Mouse (Mus musculus): ENCODE results near the gene Trim33. TPM values are rescaled to one million over a fixed set of nuclear protein-coding genes. Genes with fewer than 3 reads are reported as not detected.
A peak's percentile ranks its signal among the peaks of the same experiment; 100 is the strongest.

The Trim33 gene
- 7.2 and 7.6 TPM in 2 replicates for polyA plus RNA-seq (2015; fragmentation: Nextera tagmentation; extraction: Ambion mirVana)

DNA sequence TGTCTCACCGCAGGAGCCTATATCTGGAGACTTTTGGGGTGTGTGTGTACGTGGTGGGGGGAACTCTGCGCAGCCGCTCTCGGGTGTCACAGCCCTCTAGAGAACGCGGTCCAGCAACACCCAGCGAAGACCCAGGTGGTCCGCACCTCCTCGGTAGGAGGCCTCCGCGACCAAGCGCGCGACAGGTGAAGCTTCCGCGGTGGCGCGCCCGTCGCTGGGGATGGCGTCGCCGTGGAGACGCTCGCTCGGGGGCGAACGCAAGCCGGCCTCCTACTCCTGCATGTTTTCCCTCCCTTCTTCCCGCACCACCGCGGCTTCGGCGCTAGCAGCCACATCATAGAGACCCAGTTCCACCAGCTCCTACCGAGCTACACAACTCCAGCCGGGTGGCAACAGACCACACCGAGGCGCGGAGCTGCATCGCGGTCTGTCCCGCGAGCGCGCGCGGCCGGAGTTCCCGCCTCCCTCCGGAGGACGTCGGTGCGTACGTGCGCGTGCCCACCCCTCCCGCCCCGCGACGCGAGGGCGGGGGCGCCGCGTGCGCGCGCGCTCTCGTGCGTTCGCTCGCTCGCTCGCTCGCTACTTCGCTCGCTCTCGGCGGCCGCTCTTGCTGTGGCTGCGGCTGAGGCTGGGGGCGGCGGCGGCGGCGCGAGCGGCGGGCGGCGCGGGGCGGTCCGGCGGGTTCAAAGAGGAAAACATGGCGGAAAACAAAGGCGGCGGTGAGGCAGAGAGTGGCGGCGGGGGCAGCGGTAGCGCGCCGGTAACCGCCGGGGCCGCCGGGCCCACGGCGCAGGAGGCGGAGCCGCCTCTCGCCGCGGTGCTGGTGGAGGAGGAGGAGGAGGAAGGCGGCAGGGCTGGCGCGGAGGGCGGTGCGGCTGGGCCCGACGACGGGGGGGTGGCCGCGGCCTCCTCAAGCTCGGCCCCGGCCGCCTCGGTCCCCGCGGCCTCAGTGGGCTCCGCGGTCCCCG lies at the start of gene Trim33:
TSS of gene Trim33 (plus strand) at position 112 of the 968 bp plus-strand sequence.
- WGBS (ENCODE audit: insufficient replicate concordance): under 1% methylated on average over 104 of the region's 136 CpGs
- peaks cover 30% of the 10 kb centered on the region for H3K4me1 ChIP-seq (replicated peaks)
- H3K9me3 ChIP-seq (replicated peaks): no peaks in the 10 kb centered on the region
- DNase-seq: peak; percentile 83
- H3K4me2 ChIP-seq: peak within 1 kb of the TSS; percentile 91
- H3K9ac ChIP-seq: peak within 1 kb of the TSS; percentile 99
- peak; percentile 88 for ATAC-seq (ENCODE audit: low read depth)
- peak within 1 kb of the TSS; percentile 100 for H3K4me3 ChIP-seq (replicated peaks)
- peaks cover 10% of the 10 kb centered on the region for H3K36me3 ChIP-seq
- H3K27ac ChIP-seq: peak within 1 kb of the TSS; percentile 89
- no peaks in the 10 kb centered on the region for H3K27me3 ChIP-seq

DNA sequence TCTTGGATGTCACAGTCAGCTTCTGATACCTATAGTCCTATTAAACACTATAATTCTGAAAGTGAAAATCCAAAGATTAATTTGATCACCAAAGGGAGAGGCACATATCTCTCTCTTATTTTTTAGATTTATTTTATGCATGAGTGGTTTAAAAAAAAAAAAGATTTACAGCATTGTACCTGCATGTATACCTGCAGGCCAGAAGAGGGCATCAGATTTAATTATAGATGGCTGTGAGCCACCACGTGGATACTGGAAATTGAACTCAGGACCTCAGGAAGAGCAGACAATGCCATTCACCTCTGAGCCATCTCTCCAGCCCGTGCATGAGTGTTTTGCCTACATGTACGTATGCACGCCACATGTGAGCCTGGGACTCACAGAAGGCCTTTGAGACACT lies 46.7 kb upstream of the Trim33 start:
- Histone ChIP-seq H3K4me2 (no peak overlapping the region), H3K27ac (no peak overlapping the region), H3K4me1 (replicated peaks) (0 out of 2 replicates have a peak, but pooled peaks cover 3% of the 10 kb centered on the region), H3K27me3 (no peaks in the 10 kb centered on the region), H3K4me3 (replicated peaks) (no peak overlapping the region), H3K9me3 (replicated peaks) (peaks cover 11% of the 10 kb centered on the region; the same call in 1 of the 2 replicates), H3K36me3 (no peaks in the 10 kb centered on the region), H3K9ac (no peak overlapping the region)
- 62% methylated on average over 4 of the region's 4 CpGs for WGBS (ENCODE audit: insufficient replicate concordance)
- DNase-seq (no peak), ATAC-seq (ENCODE audit: low read depth) (no peak)

DNA sequence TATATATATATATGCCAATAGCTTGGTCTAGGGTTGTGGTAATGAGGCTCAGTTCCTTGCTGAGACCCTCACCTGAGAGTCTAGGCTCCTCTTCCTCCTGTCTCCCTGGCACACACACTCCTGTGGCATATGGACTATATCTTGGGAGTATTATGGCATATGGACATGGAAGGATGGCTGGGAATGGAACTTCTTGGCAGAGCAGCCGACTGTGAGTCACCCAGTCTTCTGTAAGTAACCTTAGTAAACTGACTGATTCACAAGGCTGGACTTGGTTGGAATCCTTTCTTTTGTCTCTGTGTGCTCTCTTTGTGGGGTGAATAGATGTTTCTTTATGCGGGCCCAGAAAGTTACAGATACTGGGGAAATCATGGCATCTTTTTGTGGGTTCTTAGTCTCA lies 37.6 kb upstream of the Trim33 start:
- Histone ChIP-seq H3K27me3 (no peaks in the 10 kb centered on the region), H3K4me2 (no peak overlapping the region), H3K27ac (no peak overlapping the region), H3K9me3 (replicated peaks) (no peaks in the 10 kb centered on the region), H3K9ac (no peak overlapping the region), H3K36me3 (no peaks in the 10 kb centered on the region), H3K4me3 (replicated peaks) (no peak overlapping the region), H3K4me1 (replicated peaks) (no peaks in the 10 kb centered on the region)
- ATAC-seq (ENCODE audit: low read depth) (no peak), DNase-seq (no peak)
- WGBS (ENCODE audit: insufficient replicate concordance): 78% methylated on average over 2 of the region's 2 CpGs

DNA sequence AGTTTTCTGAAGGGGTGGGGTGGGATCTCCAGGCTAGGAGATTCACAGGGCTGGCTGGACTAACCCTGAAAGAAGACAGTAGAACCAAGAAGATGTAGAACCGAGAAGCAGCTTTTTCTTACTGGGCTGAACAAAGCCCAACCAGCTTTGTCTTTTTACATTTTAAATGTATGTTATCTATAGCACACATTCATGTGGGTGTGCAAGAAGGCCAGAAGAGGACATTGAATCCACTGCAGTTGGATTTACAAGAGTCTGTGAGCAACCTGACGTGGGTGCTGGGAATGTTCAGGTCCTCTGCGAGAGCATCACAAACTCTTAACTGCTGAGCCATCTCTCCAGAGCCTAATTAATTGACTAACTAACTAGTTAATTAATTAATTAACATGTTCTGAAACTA lies 36.9 kb upstream of the Trim33 start:
- ATAC-seq (ENCODE audit: low read depth): no peak
- Histone ChIP-seq H3K4me1 (replicated peaks) (no peaks in the 10 kb centered on the region), H3K27me3 (no peaks in the 10 kb centered on the region), H3K27ac (no peak overlapping the region), H3K36me3 (no peaks in the 10 kb centered on the region), H3K9ac (no peak overlapping the region), H3K4me2 (no peak overlapping the region), H3K4me3 (replicated peaks) (no peak overlapping the region), H3K9me3 (replicated peaks) (no peaks in the 10 kb centered on the region)
- WGBS (ENCODE audit: insufficient replicate concordance): 68% methylated on average over 3 of the region's 3 CpGs
- DNase-seq: no peak

DNA sequence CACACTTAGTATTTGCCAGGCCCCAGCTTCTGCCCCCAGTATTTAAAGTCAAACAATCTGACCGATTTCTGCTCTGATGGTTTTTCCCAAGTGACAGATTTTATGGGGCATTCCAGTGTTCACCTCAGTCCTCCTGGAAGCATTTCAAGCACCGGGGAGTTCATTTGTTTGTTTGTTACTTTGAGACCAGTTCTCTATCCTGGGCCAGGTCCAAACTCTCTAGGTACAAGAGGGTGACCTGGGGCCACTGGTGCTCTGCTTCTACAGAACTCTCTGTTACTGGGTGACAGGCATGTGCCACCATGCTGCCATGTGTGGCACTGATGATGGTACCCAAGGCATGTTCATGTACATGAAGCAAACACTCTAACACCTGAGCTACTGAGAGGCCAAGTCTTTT lies 35.6 kb upstream of the Trim33 start:
- Histone ChIP-seq H3K9me3 (replicated peaks) (no peaks in the 10 kb centered on the region), H3K27ac (no peak overlapping the region), H3K36me3 (no peaks in the 10 kb centered on the region), H3K4me2 (no peak overlapping the region), H3K4me3 (replicated peaks) (no peak overlapping the region), H3K4me1 (replicated peaks) (no peaks in the 10 kb centered on the region), H3K27me3 (no peaks in the 10 kb centered on the region), H3K9ac (no peak overlapping the region)
- 54% methylated on average over 2 of the region's 2 CpGs for WGBS (ENCODE audit: insufficient replicate concordance)
- DNase-seq: no peak
- ATAC-seq (ENCODE audit: low read depth): no peak

DNA sequence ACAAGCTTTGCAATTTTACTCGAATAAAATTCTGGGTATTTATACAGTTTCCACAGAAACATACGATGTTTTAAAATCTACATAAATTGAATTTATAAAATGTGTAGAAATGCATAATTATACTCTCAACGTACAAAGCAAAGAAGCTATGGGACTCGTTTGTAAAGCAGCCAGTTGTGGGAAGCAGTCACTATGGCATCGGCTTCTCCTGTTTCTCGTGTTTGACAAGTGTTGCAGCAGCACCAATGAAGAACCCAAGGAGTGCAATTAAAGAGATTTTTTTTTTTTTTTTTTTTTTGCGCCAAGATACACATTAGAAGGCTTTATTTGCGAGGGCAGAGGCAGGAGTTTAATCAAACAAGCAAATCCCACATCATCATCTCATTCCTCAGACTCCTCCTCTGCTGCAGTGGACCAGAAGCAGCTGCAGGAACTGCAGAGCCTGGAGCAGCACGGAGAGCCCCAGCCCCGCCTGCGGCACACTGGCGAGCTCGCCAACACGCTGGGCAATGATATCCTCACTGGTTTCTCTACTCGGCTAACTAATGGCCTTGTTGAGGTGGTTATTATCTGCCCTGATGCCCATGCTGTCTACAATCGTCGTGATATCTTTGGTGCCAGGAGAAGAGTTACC lies 32.3 kb upstream of the Trim33 start:
- Histone ChIP-seq H3K4me2 (no peak overlapping the region), H3K9ac (no peak overlapping the region), H3K27me3 (no peaks in the 10 kb centered on the region), H3K4me1 (replicated peaks) (no peaks in the 10 kb centered on the region), H3K27ac (no peak overlapping the region), H3K9me3 (replicated peaks) (no peaks in the 10 kb centered on the region), H3K4me3 (replicated peaks) (no peak overlapping the region), H3K36me3 (no peaks in the 10 kb centered on the region)
- 71% methylated on average over 17 of the region's 17 CpGs for WGBS (ENCODE audit: insufficient replicate concordance)
- ATAC-seq (ENCODE audit: low read depth) (no peak), DNase-seq (no peak)

DNA sequence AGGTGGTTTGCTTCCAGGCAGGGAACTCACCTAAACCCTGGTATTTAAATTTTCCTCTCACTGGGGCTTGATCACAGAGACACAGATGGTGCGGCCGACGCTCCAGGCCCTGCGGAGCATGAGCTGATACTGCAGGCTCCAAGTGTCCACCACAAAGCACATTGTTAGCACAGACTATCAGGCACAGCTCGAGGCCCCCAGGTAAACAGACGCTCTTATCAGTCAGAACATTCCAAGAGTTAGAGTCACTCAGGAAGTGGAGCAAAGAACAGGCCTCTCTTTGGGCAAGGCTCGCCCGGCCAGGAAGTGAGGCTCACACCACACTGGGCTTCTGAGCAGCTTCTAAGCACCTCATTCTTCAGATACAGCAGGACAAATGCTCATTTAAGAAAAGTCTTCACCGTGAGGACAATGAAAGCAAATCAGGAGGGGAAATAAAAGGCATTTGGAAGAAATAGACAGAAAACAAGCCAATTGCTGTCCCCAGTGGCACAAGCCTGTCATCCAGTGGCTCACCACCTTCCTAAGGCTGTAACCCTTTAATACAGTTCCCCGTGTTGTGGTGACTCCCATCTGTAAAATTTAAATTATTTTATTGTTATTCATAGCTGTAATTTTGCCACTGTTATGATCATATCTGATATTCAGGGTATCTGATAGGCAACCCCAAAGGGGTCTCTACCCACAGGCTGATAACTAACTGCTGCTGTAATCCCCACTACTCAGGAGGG lies 22.8 kb upstream of the Trim33 start:
- peak overlapping the region; percentile 20 for H3K27ac ChIP-seq
- WGBS (ENCODE audit: insufficient replicate concordance): 7% methylated on average over 10 of the region's 10 CpGs

DNA sequence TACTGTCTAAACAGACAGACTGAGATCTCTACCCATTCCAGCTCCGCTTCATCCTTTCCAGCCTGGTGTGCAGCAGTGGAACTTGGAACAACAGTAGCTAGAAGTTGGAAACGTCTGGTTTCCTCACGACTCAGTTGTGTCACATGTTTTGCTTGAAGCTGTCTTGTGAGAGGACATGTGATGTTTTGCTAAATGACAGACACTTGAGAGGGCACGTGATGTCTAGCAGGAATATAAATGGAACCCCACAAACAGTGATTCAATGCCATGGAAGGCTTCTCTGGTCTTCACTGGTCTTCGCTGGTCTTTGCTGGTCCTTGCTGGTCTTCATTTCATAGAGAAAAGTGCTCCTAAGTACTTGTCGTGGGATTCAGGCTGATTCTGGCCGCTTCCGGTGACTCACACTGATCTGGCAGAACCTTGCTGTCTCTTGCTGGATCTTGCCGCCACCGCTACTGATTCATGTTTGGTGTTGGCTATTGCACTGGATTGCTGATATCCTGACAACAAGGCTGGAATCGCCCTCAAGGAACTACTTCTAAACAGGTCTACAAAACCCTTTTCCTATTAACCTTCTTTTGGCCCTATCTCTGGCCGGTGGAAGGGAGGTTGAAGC lies 16.2 kb upstream of the Trim33 start:
- no peak for ATAC-seq (ENCODE audit: low read depth)
- no peaks in the 10 kb centered on the region for H3K36me3 ChIP-seq
- 69% methylated on average over 12 of the region's 12 CpGs for WGBS (ENCODE audit: insufficient replicate concordance)

More for the DNA sequence above, 22.8 kb upstream of the Trim33 start:
- Histone ChIP-seq H3K27me3 (no peaks in the 10 kb centered on the region), H3K4me1 (replicated peaks) (peaks cover 16% of the 10 kb centered on the region), H3K4me3 (replicated peaks) (no peak overlapping the region), H3K4me2 (no peak overlapping the region; the same call in 1 of the 2 replicates), H3K36me3 (no peaks in the 10 kb centered on the region), H3K9me3 (replicated peaks) (no peaks in the 10 kb centered on the region), H3K9ac (peak overlapping the region; percentile 13; the same call in 1 of the 2 replicates)
- ATAC-seq (ENCODE audit: low read depth): peak; percentile 88
- DNase-seq: peak; percentile 29

DNA sequence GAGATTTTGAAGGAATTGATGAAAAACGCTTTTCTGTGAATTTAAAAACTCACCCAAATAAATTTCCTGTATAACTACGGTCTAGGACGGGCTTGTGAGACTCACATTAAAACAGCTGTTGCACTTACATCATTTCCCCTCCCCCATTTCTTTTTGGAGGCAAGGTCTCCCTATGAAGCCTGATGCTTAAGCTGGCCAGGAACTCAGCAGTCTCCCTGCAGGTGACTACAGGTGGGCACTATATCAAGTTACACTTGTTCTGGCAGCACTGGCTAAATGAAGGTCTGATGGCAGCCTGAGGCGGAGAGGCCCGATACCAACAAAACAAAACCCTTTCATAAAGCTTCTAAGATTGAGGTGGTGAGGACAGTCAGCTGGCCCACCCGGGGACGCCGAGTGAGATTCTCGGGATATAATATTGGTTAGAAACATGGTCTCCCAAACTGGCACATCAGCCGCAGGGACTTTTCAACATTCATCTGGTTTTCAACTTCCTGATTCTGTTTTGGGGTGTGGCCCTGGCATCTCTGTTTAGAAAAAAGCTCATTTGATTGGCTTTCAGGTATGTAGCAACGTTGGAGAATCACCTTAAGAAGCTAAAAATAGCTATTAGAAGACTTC lies 422 bp upstream of the Trim33 start:
- ATAC-seq (ENCODE audit: low read depth): no peak
- H3K27me3 ChIP-seq: no peaks in the 10 kb centered on the region
- H3K9me3 ChIP-seq (replicated peaks): no peaks in the 10 kb centered on the region
- H3K4me2 ChIP-seq: peak overlapping the region; percentile 78
- no peak for DNase-seq
- H3K4me3 ChIP-seq (replicated peaks): peak overlapping the region; percentile 100
- WGBS (ENCODE audit: insufficient replicate concordance): 16% methylated on average over 11 of the region's 11 CpGs
- peak overlapping the region; percentile 99 for H3K9ac ChIP-seq
- peaks cover 30% of the 10 kb centered on the region for H3K4me1 ChIP-seq (replicated peaks)
- peaks cover 10% of the 10 kb centered on the region for H3K36me3 ChIP-seq
- peak overlapping the region; percentile 89 for H3K27ac ChIP-seq

More for the DNA sequence above, 16.2 kb upstream of the Trim33 start:
- Histone ChIP-seq H3K4me2 (no peak overlapping the region), H3K9me3 (replicated peaks) (no peaks in the 10 kb centered on the region), H3K27me3 (no peaks in the 10 kb centered on the region), H3K4me1 (replicated peaks) (no peaks in the 10 kb centered on the region), H3K9ac (no peak overlapping the region), H3K27ac (no peak overlapping the region), H3K4me3 (replicated peaks) (no peak overlapping the region)
- DNase-seq: no peak

DNA sequence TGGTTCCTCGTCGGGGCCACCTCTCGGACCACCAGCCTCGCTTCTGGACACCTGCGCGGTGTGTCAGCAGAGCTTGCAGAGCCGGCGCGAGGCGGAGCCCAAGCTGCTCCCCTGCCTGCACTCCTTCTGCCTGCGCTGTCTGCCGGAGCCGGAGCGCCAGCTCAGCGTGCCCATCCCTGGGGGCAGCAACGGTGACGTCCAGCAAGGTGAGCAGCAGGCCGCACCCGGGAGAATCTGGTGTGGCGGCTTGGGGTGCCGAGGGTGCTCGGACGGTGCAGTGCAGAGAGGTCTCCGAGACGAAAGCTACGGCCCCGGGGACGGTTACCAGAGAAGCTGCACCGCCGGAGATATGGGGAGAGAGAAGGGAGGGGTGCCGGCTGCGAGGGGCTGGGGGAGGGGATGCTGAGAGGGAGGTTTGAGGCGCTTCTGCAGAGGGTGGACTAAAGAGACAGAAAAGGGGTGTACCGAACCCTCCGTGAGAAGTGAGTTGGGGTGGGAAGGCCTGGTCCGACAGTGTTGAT lies 1.2 kb downstream of the Trim33 start:
- H3K27me3 ChIP-seq: no peaks in the 10 kb centered on the region
- peaks cover 30% of the 10 kb centered on the region for H3K4me1 ChIP-seq (replicated peaks)
- H3K4me3 ChIP-seq (replicated peaks): peak overlapping the region; percentile 100
- H3K27ac ChIP-seq: peak overlapping the region; percentile 89
- DNase-seq: peak; percentile 51
- peak; percentile 64 for ATAC-seq (ENCODE audit: low read depth)
- WGBS (ENCODE audit: insufficient replicate concordance): under 1% methylated on average over 36 of the region's 36 CpGs
- peaks cover 10% of the 10 kb centered on the region for H3K36me3 ChIP-seq
- H3K9me3 ChIP-seq (replicated peaks): no peaks in the 10 kb centered on the region
- H3K9ac ChIP-seq: peak overlapping the region; percentile 99
- H3K4me2 ChIP-seq: peak overlapping the region; percentile 91

Measured in liver, embryonic 13.5 days (tissue).